Mouse (Mus musculus) embryonic fibroblast, embryonic 13.5 days (primary cell): ENCODE measurements at regions not wholly inside any gene's neighbourhood (a gene's known extent, or its start where the extent isn't known, plus 50 kb on each side); places are given as distances from the start of the nearest gene placed in this dataset.

Experiments used
- CTCF ChIP-seq: IDR thresholded peaks from 2 replicates; pipeline ENCODE4 v1.5.1; 2011; ENCODE audit warnings: mild to moderate bottlenecking, control low read depth, low read length, moderate library complexity, borderline replicate concordance; ENCODE audit not compliant: insufficient read depth
- POLR2A ChIP-seq: IDR thresholded peaks from 2 replicates; pipeline ENCODE4 v1.6.1; 2011; ENCODE audit warnings: low read depth, mild to moderate bottlenecking, control low read depth, low read length, moderate library complexity

DNA sequence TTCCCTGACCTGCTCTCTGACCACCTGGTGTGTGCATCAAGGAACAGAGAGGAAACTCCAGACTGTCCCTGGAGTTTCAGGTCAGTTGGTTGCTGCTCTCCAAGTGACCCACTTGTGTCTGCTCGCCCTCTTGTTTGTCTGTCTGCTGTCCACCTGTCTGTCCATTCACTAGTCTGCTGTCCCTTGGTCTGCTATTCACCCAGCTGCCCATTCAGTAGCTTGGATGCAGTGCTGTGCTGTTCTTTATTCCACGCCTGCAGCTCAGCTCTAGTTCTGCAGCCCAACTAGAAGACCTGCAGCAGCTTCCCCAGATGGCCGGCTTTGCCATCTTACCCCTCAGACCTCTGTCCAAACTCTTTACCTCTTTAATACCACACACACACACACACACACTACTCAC, 904.2 kb upstream of the Car8 start:
- TF ChIP-seq POLR2A: no peak
- TF ChIP-seq CTCF: no peak
